Mouse (Mus musculus) liver, postnatal 0 days (tissue): ENCODE results near the gene Tal1. TPM values are rescaled to one million over a fixed set of nuclear protein-coding genes. Genes with fewer than 3 reads are reported as not detected.

Source experiments
- ATAC-seq: fragments of 200-750 bp; cut with Nextera tagmentation; 2 replicates; pipeline ENCODE4 v1.8.0; 2017; ENCODE audit warnings: mild to moderate bottlenecking, moderate library complexity
- DNase-seq: peaks from one replicate; pipeline ENCODE4 v3.0.0-alpha.2; 2016
- H3K27ac ChIP-seq: fragments of 300-500 bp; sonication (generic); 2 replicates; pipeline ENCODE4 v1.5.1; 2014; ENCODE audit warnings: antibody characterized with exemption, moderate library complexity, mild to moderate bottlenecking, low read depth
- H3K27me3 ChIP-seq: fragments of 300-500 bp; sonication (generic); 2 replicates; pipeline ENCODE4 v1.6.1; 2014; ENCODE audit warnings: low read length, control low read depth, mixed read lengths; ENCODE audit not compliant: insufficient read depth
- H3K36me3 ChIP-seq: fragments of 300-500 bp; sonication (generic); replicated peaks from 2 replicates; pipeline ENCODE4 v1.6.1; 2014; ENCODE audit warnings: mild to moderate bottlenecking, control low read depth, low read length, moderate library complexity, mixed read lengths; ENCODE audit not compliant: insufficient read depth
- H3K4me1 ChIP-seq: fragments of 300-500 bp; sonication (generic); 2 replicates; pipeline ENCODE4 v1.6.1; 2014; ENCODE audit warnings: antibody characterized with exemption, mild to moderate bottlenecking, control low read depth; ENCODE audit not compliant: insufficient read depth
- H3K4me2 ChIP-seq: fragments of 300-500 bp; sonication (generic); 2 replicates; pipeline ENCODE4 v1.6.1; 2014; ENCODE audit warnings: low read depth, mild to moderate bottlenecking, low read length, moderate library complexity, mixed read lengths
- H3K4me3 ChIP-seq: fragments of 300-500 bp; sonication (generic); 2 replicates; pipeline ENCODE4 v1.5.1; 2014; ENCODE audit warnings: low read depth, low read length
- H3K9ac ChIP-seq: fragments of 300-500 bp; sonication (generic); replicated peaks from 2 replicates; pipeline ENCODE4 v1.6.1; 2014; ENCODE audit warnings: mild to moderate bottlenecking, moderate library complexity
- H3K9me3 ChIP-seq: fragments of 300-500 bp; sonication (generic); 2 replicates; pipeline ENCODE4 v1.6.1; 2016; ENCODE audit warnings: mild to moderate bottlenecking, control low read depth, low read length, mixed read lengths
- CTCF ChIP-seq: sonication (generic); IDR thresholded peaks from 2 replicates; pipeline ENCODE4 v1.5.1; 2016; ENCODE audit warnings: antibody characterized with exemption, low read depth
- EP300 ChIP-seq: IDR thresholded peaks from 2 replicates; pipeline ENCODE4 v1.6.1; 2016; ENCODE audit warnings: antibody characterized with exemption, low read depth, mild to moderate bottlenecking
- WGBS: fragments of 180-500 bp; shearing (Covaris S2); extraction: QIAGEN DNeasy Blood & Tissue Kit; methylation state at CpG from one replicate; pipeline ENCODE4 v1.1.7; 2014; ENCODE audit not compliant: insufficient replicate concordance; 5-methylcytosine and 5-hydroxymethylcytosine counted together
- polyA plus RNA-seq: library from polyadenylated mRNA; unstranded; fragments of >200 nt; fragmentation: Nextera tagmentation; extraction: Ambion mirVana; gene quantifications from 2 replicates; pipeline ENCODE4 v1.2.1, GENCODE M21; 2015

The Tal1 gene
- polyA plus RNA-seq, 1 experiment from 2014 or later, result 8.9 TPM

GRCm38 (mm10) chr4:115047750-115048149, 8.5 kb upstream of the Tal1 start:
- Histone ChIP-seq H3K36me3 (no peaks in the 10 kb centered on the region; the same call in 1 of the 2 replicates), H3K27me3 (peaks cover 15% of the 10 kb centered on the region; the same call in 1 of the 2 replicates), H3K4me3 (peak overlapping the region; percentile 30), H3K9me3 (no peaks in the 10 kb centered on the region), H3K4me1 (peaks cover 37% of the 10 kb centered on the region), H3K4me2 (peak overlapping the region; percentile 69), H3K27ac (peak overlapping the region; percentile 69; the same call in 1 of the 2 replicates), H3K9ac (peak overlapping the region; percentile 58; the same call in 1 of the 2 replicates)
- TF ChIP-seq CTCF, result peak; percentile 89
- TF ChIP-seq EP300, result no peak
- 9% methylated on average over 5 of the region's 5 CpGs for WGBS
- DNase-seq, result peak; percentile 89
- ATAC-seq, result peak; percentile 73

DNA sequence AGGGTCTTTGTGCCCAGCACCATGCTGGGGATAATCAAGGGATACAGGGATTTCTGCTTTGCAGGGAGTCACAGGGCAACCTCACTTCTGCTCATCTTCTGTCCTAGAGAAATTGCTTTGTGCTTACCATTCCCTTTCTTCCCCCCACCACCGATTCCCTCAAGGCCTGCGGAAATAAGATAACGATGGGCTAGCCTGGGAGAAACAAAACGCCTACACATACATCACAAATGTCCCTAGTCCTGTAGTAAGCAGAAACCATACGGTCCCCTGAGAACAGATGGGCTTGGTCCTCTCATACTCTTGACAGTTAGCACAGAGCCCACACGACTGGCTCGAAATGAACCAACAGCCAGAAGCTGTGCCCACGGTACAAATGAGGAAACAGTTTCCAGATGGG, 8.0 kb upstream of the Tal1 start:
- DNase-seq (peak; percentile 36), ATAC-seq (peak; percentile 84)
- peak overlapping the region; percentile 69; the same call in 1 of the 2 replicates for H3K27ac ChIP-seq
- H3K9me3 ChIP-seq, result no peaks in the 10 kb centered on the region
- H3K27me3 ChIP-seq, result peaks cover 19% of the 10 kb centered on the region; the same call in 1 of the 2 replicates
- peak overlapping the region; percentile 58; the same call in 1 of the 2 replicates for H3K9ac ChIP-seq
- WGBS, result 29% methylated on average over 8 of the region's 8 CpGs
- TF ChIP-seq EP300, result peak; percentile 88
- TF ChIP-seq CTCF, result no peak
- peak overlapping the region; percentile 69 for H3K4me2 ChIP-seq
- peaks cover 40% of the 10 kb centered on the region for H3K4me1 ChIP-seq
- H3K4me3 ChIP-seq, result peak overlapping the region; percentile 30
- no peaks in the 10 kb centered on the region; the same call in 1 of the 2 replicates for H3K36me3 ChIP-seq

DNA sequence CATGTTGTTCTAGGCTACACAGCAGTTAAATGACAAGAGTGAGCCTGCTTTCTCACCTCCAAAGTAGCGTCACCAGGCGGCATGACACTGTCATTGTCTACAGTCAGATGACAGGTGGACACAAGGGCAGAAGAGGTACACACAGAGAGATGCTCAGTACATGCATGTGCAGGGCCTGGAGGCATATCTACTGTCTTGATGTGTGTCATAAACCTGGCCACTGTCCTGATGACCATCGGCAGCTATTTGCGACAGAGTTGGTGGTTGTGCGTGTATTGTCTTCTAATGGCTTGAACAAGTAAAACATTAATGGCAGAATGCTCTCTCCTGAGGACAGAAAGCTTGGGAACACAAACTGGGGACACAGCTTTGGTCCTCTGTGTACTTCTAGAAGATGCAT, 5.0 kb upstream of the Tal1 start:
- ATAC-seq (no peak), DNase-seq (no peak)
- H3K9ac ChIP-seq, result no peak overlapping the region
- no peaks in the 10 kb centered on the region for H3K36me3 ChIP-seq
- H3K4me2 ChIP-seq, result no peak overlapping the region
- H3K27me3 ChIP-seq, result peaks cover 25% of the 10 kb centered on the region
- H3K4me1 ChIP-seq, result peaks cover 55% of the 10 kb centered on the region
- no peak for TF ChIP-seq CTCF
- TF ChIP-seq EP300, result no peak
- no peak overlapping the region for H3K4me3 ChIP-seq
- no peak overlapping the region for H3K27ac ChIP-seq
- no peaks in the 10 kb centered on the region for H3K9me3 ChIP-seq
- 90% methylated on average over 5 of the region's 5 CpGs for WGBS

GRCm38 (mm10) chr4:115052343-115053005, 3.8 kb upstream of the Tal1 start:
- Histone ChIP-seq H3K9ac (peak overlapping the region; percentile 61), H3K9me3 (no peaks in the 10 kb centered on the region), H3K4me2 (peak overlapping the region; percentile 80), H3K36me3 (no peaks in the 10 kb centered on the region), H3K27me3 (peaks cover 27% of the 10 kb centered on the region), H3K27ac (peak overlapping the region; percentile 70), H3K4me3 (peak overlapping the region; percentile 37), H3K4me1 (peaks cover 56% of the 10 kb centered on the region)
- 4% methylated on average over 36 of the region's 36 CpGs for WGBS
- ATAC-seq (0 out of 2 replicates have a peak, but pooled peaks have one; percentile 6), DNase-seq (peak; percentile 73)
- no peak for TF ChIP-seq CTCF
- TF ChIP-seq EP300, result no peak

DNA sequence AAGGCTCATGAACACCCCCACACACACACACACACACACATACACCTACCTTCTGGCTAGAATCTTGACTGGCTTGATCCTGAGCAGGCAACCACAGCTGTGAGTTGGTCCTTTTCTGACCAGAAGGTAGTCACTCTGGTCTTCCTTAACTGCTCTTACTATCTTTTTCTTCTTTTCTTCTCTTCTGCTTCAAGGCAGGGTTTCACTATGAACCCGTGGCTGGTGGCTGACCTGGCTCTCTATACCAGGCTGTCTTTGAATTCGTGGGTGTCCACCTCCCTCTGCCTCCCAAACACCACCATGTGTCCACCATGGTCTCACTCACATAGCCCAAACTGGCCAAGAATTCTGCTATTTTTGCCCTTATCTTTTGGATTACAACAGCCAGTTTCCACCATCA, 1.2 kb upstream of the Tal1 start:
- Histone ChIP-seq H3K9me3 (no peaks in the 10 kb centered on the region), H3K4me2 (no peak overlapping the region), H3K27me3 (peaks cover 44% of the 10 kb centered on the region), H3K4me1 (peaks cover 34% of the 10 kb centered on the region), H3K36me3 (no peaks in the 10 kb centered on the region), H3K27ac (peak overlapping the region; percentile 91), H3K9ac (no peak overlapping the region), H3K4me3 (no peak overlapping the region)
- no peak for DNase-seq
- ATAC-seq, result no peak
- 48% methylated on average over 2 of the region's 2 CpGs for WGBS
- no peak for TF ChIP-seq CTCF
- no peak for TF ChIP-seq EP300

DNA sequence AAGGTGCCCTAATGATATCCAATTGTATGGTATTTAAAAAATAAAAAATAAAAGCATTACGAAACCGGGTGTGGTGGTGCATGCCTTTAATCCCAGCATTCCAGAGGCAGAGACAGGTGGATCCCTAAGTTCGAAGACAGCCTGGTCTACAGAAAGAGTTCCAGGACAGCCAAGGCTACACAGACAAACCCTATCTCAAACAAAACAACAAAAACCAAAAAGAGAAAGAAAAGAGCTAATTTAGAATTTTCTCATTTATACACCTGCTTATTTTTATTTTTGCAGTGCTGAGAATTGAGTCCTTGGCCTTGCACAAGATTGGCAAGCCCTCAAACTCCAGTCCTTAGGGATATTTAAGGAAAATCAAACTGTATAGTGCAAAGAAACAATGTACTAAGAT, 535 bp upstream of the Tal1 start:
- WGBS, result 47% methylated on average over 3 of the region's 3 CpGs
- Histone ChIP-seq H3K4me3 (peak overlapping the region; percentile 68), H3K9me3 (no peaks in the 10 kb centered on the region), H3K27me3 (peaks cover 46% of the 10 kb centered on the region), H3K4me1 (peaks cover 34% of the 10 kb centered on the region), H3K9ac (peak overlapping the region; percentile 89), H3K4me2 (peak overlapping the region; percentile 95), H3K36me3 (no peaks in the 10 kb centered on the region), H3K27ac (peak overlapping the region; percentile 91)
- no peak for TF ChIP-seq EP300
- TF ChIP-seq CTCF, result no peak
- ATAC-seq (no peak), DNase-seq (no peak)
